Mouse (Mus musculus) myocyte (in vitro differentiated cells): ENCODE results near the gene Phyh.

Source experiments
- MYOD1 ChIP-seq, 3 experiments: IDR thresholded peaks; one replicate each; pipeline ENCODE4 v1.6.1; 2011; ENCODE audit warnings: control low read depth in 2 of 3, low read depth in 2 of 3, mild to moderate bottlenecking in 2 of 3, moderate library complexity in 1 of 3; ENCODE audit not compliant: insufficient read length in 2 of 3, control insufficient read depth in 1 of 3
- POLR2A ChIP-seq: IDR thresholded peaks from one replicate; pipeline ENCODE4 v1.6.1; 2011; ENCODE audit warnings: low read depth, mild to moderate bottlenecking, control low read depth, moderate library complexity; ENCODE audit not compliant: insufficient read length
- POLR2AphosphoS2 ChIP-seq: IDR thresholded peaks from one replicate; pipeline ENCODE4 v1.6.1; 2011; ENCODE audit warnings: low read depth, control low read depth; ENCODE audit not compliant: insufficient read length
- REST ChIP-seq: IDR thresholded peaks from one replicate; pipeline ENCODE4 v1.6.1; 2011; ENCODE audit warnings: mild to moderate bottlenecking, control low read depth, moderate library complexity; ENCODE audit not compliant: insufficient read depth, insufficient read length
- TCF12 ChIP-seq: IDR thresholded peaks from one replicate; pipeline ENCODE4 v1.6.1; 2011; ENCODE audit warnings: mild to moderate bottlenecking, control low read depth; ENCODE audit not compliant: poor library complexity, insufficient read depth, severe bottlenecking
- USF1 ChIP-seq: IDR thresholded peaks from one replicate; pipeline ENCODE4 v1.6.1; 2011; ENCODE audit warnings: low read depth, mild to moderate bottlenecking, control low read depth, moderate library complexity

DNA sequence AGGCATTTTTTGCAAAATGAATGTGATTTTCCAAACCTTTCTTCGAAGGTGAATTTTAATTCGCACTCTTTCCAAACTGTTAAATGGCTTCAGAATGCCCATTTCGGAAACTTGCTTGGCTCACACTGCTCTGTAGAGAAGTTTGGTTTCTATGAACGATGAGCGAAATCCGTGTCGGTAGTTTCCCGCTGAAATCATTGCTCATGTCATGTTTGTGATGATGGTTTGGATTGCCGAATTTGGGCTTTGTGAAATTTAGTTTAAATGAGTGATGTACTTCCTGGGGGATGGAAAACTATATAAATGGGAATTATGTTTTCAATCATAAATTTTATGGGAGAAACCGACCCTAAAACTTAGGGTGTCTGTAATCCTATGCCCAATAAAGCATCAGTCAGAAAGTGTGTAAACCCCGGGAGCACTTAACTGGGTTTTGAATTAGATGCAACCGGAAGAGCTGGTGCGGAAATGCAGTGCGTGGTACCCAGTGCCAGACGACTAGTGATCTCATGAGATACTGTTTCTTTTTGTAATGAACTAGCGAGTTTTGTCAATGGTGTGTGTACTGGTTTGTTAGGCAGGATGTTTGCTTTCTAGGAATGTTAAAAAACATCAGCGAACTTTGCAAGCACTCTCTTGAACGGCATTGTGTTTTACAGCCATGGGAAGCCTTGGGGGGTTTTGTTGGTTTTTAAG lies 35.7 kb upstream of the Phyh start:
- no peak for TF ChIP-seq REST
- no peak for TF ChIP-seq USF1
- no peak for TF ChIP-seq TCF12
- no peak for TF ChIP-seq POLR2A
- no peak for TF ChIP-seq MYOD1 (IDR thresholded peaks at IDR 0.05; ENCODE audit: control insufficient read depth in 1 of 3, insufficient read length in 2 of 3, low read depth in 2 of 3)
- no peak for TF ChIP-seq POLR2AphosphoS2
